Mouse (Mus musculus): ENCODE results near the gene Nit1. TPM values are rescaled to one million over a fixed set of nuclear protein-coding genes. Genes with fewer than 3 reads are reported as not detected.
A peak's percentile ranks its signal among the peaks of the same experiment; 100 is the strongest.

Nit1 gene
- total and polyA plus RNA-seq, 3 experiments: 17.9 to 26.3 TPM; not detected in 1

GRCm38 (mm10) chr1:171330216-171330560, 15.3 kb downstream of the Nit1 start:
- Histone ChIP-seq H3K4me3 (ENCODE audit: control insufficient read depth in 1 of 2, insufficient read depth in 1 of 2, low read depth in 2 of 2, low read length in 2 of 2) (peak overlapping the region; percentile 90 to 93), H3K27me3 (ENCODE audit: control insufficient read depth in 1 of 2, insufficient read depth in 2 of 2, low read length in 2 of 2) (no peaks in the 10 kb centered on the region), H3K27ac (ENCODE audit: control insufficient read depth, low read depth, low read length) (peak overlapping the region; percentile 71), H3K79me2 (ENCODE audit: control insufficient read depth, insufficient read depth, low read length, poor library complexity) (peaks cover 57% of the 10 kb centered on the region), H3K36me3 (ENCODE audit: control insufficient read depth in 1 of 2, insufficient read depth in 2 of 2, low read length in 2 of 2) (peaks cover 0 to 20% of the 10 kb centered on the region in 2 experiments; a peak in 3 of 4 replicates), H3K9ac (ENCODE audit: control insufficient read depth, low read depth, low read length, poor library complexity, severe bottlenecking) (peak overlapping the region; percentile 88), H3K4me1 (ENCODE audit: control insufficient read depth in 1 of 2, insufficient read depth in 2 of 2, low read length in 2 of 2) (peaks cover 4 to 11% of the 10 kb centered on the region in 2 experiments; a peak in 3 of 4 replicates), H3K9me3 (replicated peaks; ENCODE audit: insufficient read depth, low read length) (no peaks in the 10 kb centered on the region)
- no peak for DNase-seq (ENCODE audit: low read depth, low spot score)
- TF ChIP-seq NRF1 (IDR thresholded peaks at IDR 0.05; ENCODE audit: insufficient read depth, low read depth, low read length, poor library complexity, severe bottlenecking) (no peak), MXI1 (IDR thresholded peaks at IDR 0.05; ENCODE audit: low read depth, low read length) (no peak; the same call in 1 of the 2 replicates), BHLHE40 (IDR thresholded peaks at IDR 0.05; ENCODE audit: borderline replicate concordance, low read depth, low read length) (no peak), MAFK (IDR thresholded peaks at IDR 0.05; ENCODE audit: borderline replicate concordance, low read depth, low read length) (no peak), RAD21 (IDR thresholded peaks at IDR 0.05; ENCODE audit: low read depth, low read length) (no peak), NELFE (IDR thresholded peaks at IDR 0.05; ENCODE audit: low read depth, low read length) (no peak), POLR2A (IDR thresholded peaks at IDR 0.05; ENCODE audit: control insufficient read depth in 1 of 2, insufficient read depth in 1 of 2, low read depth in 1 of 2, low read length in 2 of 2, poor library complexity in 1 of 2) (no peak), ZMIZ1 (IDR thresholded peaks at IDR 0.05; ENCODE audit: low read depth, low read length) (no peak), USF2 (IDR thresholded peaks at IDR 0.05; ENCODE audit: borderline replicate concordance in 1 of 2, insufficient read depth in 1 of 2, low read depth in 1 of 2, low read length in 2 of 2) (no peak), ZC3H11A (IDR thresholded peaks at IDR 0.05; ENCODE audit: low read depth, low read length) (no peak), POLR2AphosphoS5 (IDR thresholded peaks at IDR 0.05; ENCODE audit: borderline replicate concordance, low read depth, low read length) (no peak), TCF12 (IDR thresholded peaks at IDR 0.05; ENCODE audit: low read depth, low read length) (no peak), CHD1 (IDR thresholded peaks at IDR 0.05; ENCODE audit: low read depth, low read length) (no peak), ETS1 (IDR thresholded peaks at IDR 0.05; ENCODE audit: low read depth, low read length) (no peak)

DNA sequence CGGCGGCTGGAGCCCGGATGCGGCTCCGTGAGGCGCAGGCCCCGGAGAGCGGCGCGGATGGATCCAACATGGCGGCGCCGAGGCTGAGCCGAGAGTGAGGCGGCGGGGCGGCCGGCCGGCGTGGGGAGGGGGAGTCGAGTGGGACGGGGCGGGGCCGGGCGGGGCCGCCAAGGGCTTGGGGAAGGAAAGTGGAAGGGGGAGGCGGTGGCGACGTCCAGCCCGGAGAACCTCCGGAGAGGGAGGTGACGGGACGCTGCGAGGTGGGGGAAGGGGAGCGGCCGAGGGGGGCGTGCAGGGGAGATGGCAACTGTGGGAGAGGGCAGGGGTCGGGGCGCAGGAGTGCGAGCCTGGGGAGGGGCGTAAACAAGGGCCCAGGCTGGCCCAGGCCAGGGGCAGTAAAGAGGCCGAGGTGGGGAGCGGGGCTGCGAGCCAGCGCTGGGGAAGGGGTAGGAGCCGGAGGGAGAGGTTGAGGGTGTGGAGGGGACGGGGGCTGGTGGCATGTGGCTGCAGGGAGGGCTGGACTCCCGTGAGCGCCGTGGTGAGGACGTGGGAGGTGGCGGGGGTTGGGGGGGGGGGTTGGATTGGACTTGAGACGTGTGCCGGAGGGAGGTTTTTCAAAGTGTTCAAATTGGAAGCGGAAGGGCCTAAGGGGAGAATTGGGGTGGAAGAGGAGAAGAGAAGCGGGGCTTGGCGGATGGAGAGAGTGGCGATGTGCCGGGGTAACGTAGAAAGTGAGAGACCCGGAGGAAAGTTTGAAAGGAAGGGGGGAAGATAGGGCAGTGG, 15.8 kb downstream of the Nit1 start:
- Histone ChIP-seq H3K9me3 (replicated peaks; ENCODE audit: insufficient read depth, low read length) (no peaks in the 10 kb centered on the region), H3K27me3 (ENCODE audit: control insufficient read depth in 1 of 2, insufficient read depth in 2 of 2, low read length in 2 of 2) (no peaks in the 10 kb centered on the region), H3K4me1 (ENCODE audit: control insufficient read depth in 1 of 2, insufficient read depth in 2 of 2, low read length in 2 of 2) (peaks cover 4 to 11% of the 10 kb centered on the region in 2 experiments; a peak in 3 of 4 replicates), H3K4me3 (ENCODE audit: control insufficient read depth in 1 of 2, insufficient read depth in 1 of 2, low read depth in 2 of 2, low read length in 2 of 2) (peak overlapping the region; percentile 90 to 93), H3K79me2 (ENCODE audit: control insufficient read depth, insufficient read depth, low read length, poor library complexity) (peaks cover 54% of the 10 kb centered on the region), H3K27ac (ENCODE audit: control insufficient read depth, low read depth, low read length) (peak overlapping the region; percentile 71), H3K9ac (ENCODE audit: control insufficient read depth, low read depth, low read length, poor library complexity, severe bottlenecking) (peak overlapping the region; percentile 88), H3K36me3 (ENCODE audit: control insufficient read depth in 1 of 2, insufficient read depth in 2 of 2, low read length in 2 of 2) (peaks cover 0 to 20% of the 10 kb centered on the region in 2 experiments; a peak in 2 of 4 replicates)
- peak; percentile 71 for DNase-seq (ENCODE audit: low read depth, low spot score)
- TF ChIP-seq MYB (IDR thresholded peaks at IDR 0.05; ENCODE audit: low read depth, low read length): no peak
- TF ChIP-seq HCFC1 (IDR thresholded peaks at IDR 0.05; ENCODE audit: low read depth, low read length): 0 out of 2 replicates have a peak, but pooled peaks have one; percentile 28
- no peak for TF ChIP-seq POLR2AphosphoS5 (IDR thresholded peaks at IDR 0.05; ENCODE audit: borderline replicate concordance, low read depth, low read length)
- TF ChIP-seq ZNF384 (IDR thresholded peaks at IDR 0.05; ENCODE audit: low read depth, low read length): no peak
- TF ChIP-seq TBP (IDR thresholded peaks at IDR 0.05; ENCODE audit: low read depth, low read length): 0 out of 2 replicates have a peak, but pooled peaks have one; percentile 31
- no peak for TF ChIP-seq ZMIZ1 (IDR thresholded peaks at IDR 0.05; ENCODE audit: low read depth, low read length)
- no peak for TF ChIP-seq JUND (IDR thresholded peaks at IDR 0.05; ENCODE audit: low read depth, low read length)
- TF ChIP-seq SIN3A (IDR thresholded peaks at IDR 0.05; ENCODE audit: low read length): peak; percentile 42
- 0 out of 2 replicates have a peak, but pooled peaks have one; percentile 60 for TF ChIP-seq CHD1 (IDR thresholded peaks at IDR 0.05; ENCODE audit: low read depth, low read length)
- TF ChIP-seq NELFE (IDR thresholded peaks at IDR 0.05; ENCODE audit: low read depth, low read length): peak; percentile 36; the same call in 1 of the 2 replicates
- TF ChIP-seq MAX (IDR thresholded peaks at IDR 0.05; ENCODE audit: low read length): no peak
- peak; percentile 31; the same call in 1 of the 2 replicates for TF ChIP-seq TCF12 (IDR thresholded peaks at IDR 0.05; ENCODE audit: low read depth, low read length)
- TF ChIP-seq NRF1 (IDR thresholded peaks at IDR 0.05; ENCODE audit: insufficient read depth, low read depth, low read length, poor library complexity, severe bottlenecking): peak; percentile 47; the same call in 1 of the 2 replicates
- peak in 1 of 2 experiments; percentile 44; a peak in 1 of 4 replicates for TF ChIP-seq POLR2A (IDR thresholded peaks at IDR 0.05; ENCODE audit: control insufficient read depth in 1 of 2, insufficient read depth in 1 of 2, low read depth in 1 of 2, low read length in 2 of 2, poor library complexity in 1 of 2)
